Mouse (Mus musculus) liver, embryonic 14.5 days (tissue): ENCODE measurements around the gene Gm10271. TPM values are rescaled to one million over a fixed set of nuclear protein-coding genes. Genes with fewer than 3 reads are reported as not detected.

Experiments used
- ATAC-seq: fragments of 200-750 bp; cut with Nextera tagmentation; 2 replicates; pipeline ENCODE4 v1.8.0; 2017; ENCODE audit warnings: moderate number of reproducible peaks, mild to moderate bottlenecking, moderate library complexity; ENCODE audit not compliant: insufficient read depth
- DNase-seq, 3 experiments: peaks; one replicate each; pipeline ENCODE4 v3.0.0-alpha.2; 2012 to 2013; ENCODE audit warnings: low read depth in 3 of 3, low spot score in 3 of 3
- H3K27ac ChIP-seq: fragments of 300-500 bp; sonication (generic); 2 replicates; pipeline ENCODE4 v1.5.1; 2014; ENCODE audit warnings: moderate library complexity, mild to moderate bottlenecking, control low read depth, inconsistent platforms
- H3K27me3 ChIP-seq: fragments of 300-500 bp; sonication (generic); 2 replicates; pipeline ENCODE4 v1.6.1; 2014; ENCODE audit warnings: mild to moderate bottlenecking, low read length, moderate library complexity; ENCODE audit not compliant: control insufficient read depth, insufficient read depth
- H3K36me3 ChIP-seq: fragments of 300-500 bp; sonication (generic); replicated peaks from 2 replicates; pipeline ENCODE4 v1.6.1; 2014; ENCODE audit warnings: low read depth; ENCODE audit not compliant: control insufficient read depth, insufficient read depth
- H3K4me1 ChIP-seq, 2 experiments: fragments of 200-500 bp in 1 of 2; fragments of 300-500 bp in 1 of 2; sonication (generic) in 1 of 2; replicated peaks; 2 replicates each; pipeline ENCODE4 v1.6.1; 2012 to 2014; ENCODE audit warnings: antibody characterized with exemption in 1 of 2, inconsistent platforms in 1 of 2, low read length in 1 of 2; ENCODE audit not compliant: control insufficient read depth in 2 of 2, insufficient read depth in 2 of 2
- H3K4me2 ChIP-seq: fragments of 300-500 bp; sonication (generic); 2 replicates; pipeline ENCODE4 v1.6.1; 2014; ENCODE audit warnings: low read depth, mild to moderate bottlenecking, control low read depth, moderate library complexity
- H3K4me3 ChIP-seq, 2 experiments: fragments of 200-500 bp in 1 of 2; fragments of 300-500 bp in 1 of 2; sonication (generic) in 1 of 2; 2 replicates each; pipeline ENCODE4 v1.5.1; 2012 to 2014; ENCODE audit warnings: low read depth in 2 of 2, low read length in 2 of 2, mild to moderate bottlenecking in 2 of 2, control low read depth in 1 of 2, inconsistent platforms in 1 of 2, moderate library complexity in 1 of 2; ENCODE audit not compliant: insufficient read depth in 1 of 2
- H3K9ac ChIP-seq: fragments of 300-500 bp; sonication (generic); replicated peaks from 2 replicates; pipeline ENCODE4 v1.6.1; 2014; ENCODE audit warnings: mild to moderate bottlenecking, control low read depth, moderate library complexity
- H3K9me3 ChIP-seq: fragments of 300-500 bp; sonication (generic); 2 replicates; pipeline ENCODE4 v1.6.1; 2016; ENCODE audit warnings: low read length, mixed read lengths; ENCODE audit not compliant: control insufficient read depth
- CTCF ChIP-seq: IDR thresholded peaks from 2 replicates; pipeline ENCODE4 v1.5.1; 2016; ENCODE audit warnings: antibody characterized with exemption, low read depth, control low read depth
- EP300 ChIP-seq: IDR thresholded peaks from 2 replicates; pipeline ENCODE4 v1.6.1; 2016; ENCODE audit warnings: antibody characterized with exemption, low read depth
- WGBS: fragments of 180-500 bp; shearing (Covaris S2); extraction: QIAGEN DNeasy Blood & Tissue Kit; methylation state at CpG from one replicate; pipeline ENCODE4 v1.1.7; 2014; ENCODE audit not compliant: insufficient replicate concordance; 5-methylcytosine and 5-hydroxymethylcytosine counted together
- polyA plus RNA-seq, 2 experiments: library from polyadenylated mRNA; depleted of rRNA in 1 of 2; stranded (reverse) in 1 of 2; unstranded in 1 of 2; fragments of >200 nt; fragmentation: Nextera tagmentation in 1 of 2; extraction: Ambion mirVana in 1 of 2; gene quantifications; 2 replicates each; pipeline versions ENCODE4 v1.2.1 to v1.2.3; 2012 to 2014

Gm10271 gene
- polyA plus RNA-seq, 2 experiments, result not detected

DNA sequence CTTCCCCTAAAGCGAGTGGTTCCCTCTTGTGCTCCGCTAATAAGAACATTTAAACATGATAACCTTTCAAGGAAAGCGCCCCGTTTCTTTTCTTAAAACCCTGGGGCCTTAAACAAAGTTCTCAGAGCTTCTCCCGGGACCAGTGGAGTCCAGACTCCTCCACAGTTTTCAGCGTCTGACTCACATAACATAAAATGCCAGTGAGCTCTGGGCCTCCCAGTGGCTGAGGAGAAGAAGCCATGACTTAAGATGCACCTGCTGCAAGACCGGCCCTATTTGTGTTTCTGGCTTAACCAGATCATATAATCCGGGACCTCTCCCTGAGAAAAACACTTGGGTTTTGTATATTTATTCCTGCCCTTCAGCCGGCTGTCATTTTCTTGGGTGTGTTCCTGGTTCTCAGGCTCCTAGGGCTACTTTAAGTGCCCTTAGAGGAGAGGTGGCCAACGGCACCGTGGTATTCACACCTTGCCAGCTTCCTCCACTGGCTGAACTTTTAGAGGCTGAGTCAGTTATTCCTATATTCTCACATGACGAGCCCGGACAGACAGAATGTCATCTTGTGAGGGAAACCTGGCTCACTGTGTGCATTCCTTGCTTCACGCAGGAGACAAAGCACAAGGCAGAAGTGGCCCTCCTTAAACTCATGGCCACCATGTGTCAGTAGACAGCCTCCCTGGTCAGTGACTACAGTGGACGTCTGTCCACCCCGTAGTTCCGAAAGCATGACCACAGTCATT, 26.5 kb upstream of the Gm10271 start:
- Histone ChIP-seq H3K27ac (no peak overlapping the region), H3K4me2 (no peak overlapping the region), H3K4me3 (no peak overlapping the region), H3K36me3 (no peaks in the 10 kb centered on the region), H3K9ac (no peak overlapping the region), H3K27me3 (no peaks in the 10 kb centered on the region), H3K9me3 (no peaks in the 10 kb centered on the region), H3K4me1 (no peaks in the 10 kb centered on the region)
- DNase-seq, result no peak
- 73% methylated on average over 17 of the region's 17 CpGs for WGBS
- ATAC-seq, result no peak
- TF ChIP-seq CTCF, result no peak
- TF ChIP-seq EP300, result no peak

- TF ChIP-seq CTCF, result no peak
- TF ChIP-seq EP300, result no peak
- ATAC-seq (no peak), DNase-seq (no peak)
- no peaks in the 10 kb centered on the region for H3K27me3 ChIP-seq
- no peak overlapping the region for H3K4me3 ChIP-seq
- no peaks in the 10 kb centered on the region for H3K9me3 ChIP-seq
- no peaks in the 10 kb centered on the region for H3K4me1 ChIP-seq
- no peak overlapping the region for H3K27ac ChIP-seq
- WGBS, result 25% methylated on average over 6 of the region's 6 CpGs
- no peaks in the 10 kb centered on the region for H3K36me3 ChIP-seq
- no peak overlapping the region for H3K9ac ChIP-seq
- H3K4me2 ChIP-seq, result no peak overlapping the region
Observed at GRCm38 (mm10) chr10:116996236-116996600, 23.8 kb upstream of the Gm10271 start.

- no peak overlapping the region for H3K27ac ChIP-seq
- H3K27me3 ChIP-seq, result no peaks in the 10 kb centered on the region
- TF ChIP-seq EP300, result no peak
- TF ChIP-seq CTCF, result no peak
- H3K4me2 ChIP-seq, result no peak overlapping the region
- H3K9ac ChIP-seq, result no peak overlapping the region
- DNase-seq, result no peak
- H3K4me1 ChIP-seq, result no peaks in the 10 kb centered on the region
- no peak for ATAC-seq
- H3K4me3 ChIP-seq, result no peak overlapping the region
- no peaks in the 10 kb centered on the region for H3K9me3 ChIP-seq
- WGBS, result 45% methylated on average over 6 of the region's 6 CpGs
- no peaks in the 10 kb centered on the region for H3K36me3 ChIP-seq
Observed at GRCm38 (mm10) chr10:116995584-116996235, 23.3 kb upstream of the Gm10271 start.

DNA sequence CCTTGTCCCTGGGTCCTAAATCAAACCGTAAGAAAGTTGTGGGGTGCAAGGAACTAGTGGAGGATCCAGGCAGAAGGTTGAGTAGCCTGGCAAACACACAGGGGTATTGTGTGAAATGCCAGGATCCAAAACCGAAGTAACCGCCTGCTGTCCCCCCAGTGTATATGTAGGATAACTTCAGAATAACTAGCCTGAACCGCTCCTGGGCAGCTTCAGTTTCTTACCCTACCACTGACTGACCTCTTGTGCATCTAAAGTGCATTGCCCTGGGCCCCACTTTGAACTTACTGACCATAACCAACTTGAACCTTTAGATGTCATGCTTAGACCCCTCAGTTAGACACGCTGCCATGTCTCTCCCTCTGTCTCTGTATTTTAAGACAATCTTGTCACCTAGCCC, 22.8 kb upstream of the Gm10271 start:
- H3K4me3 ChIP-seq, result no peak overlapping the region
- ATAC-seq (no peak), DNase-seq (no peak)
- H3K9me3 ChIP-seq, result no peaks in the 10 kb centered on the region
- H3K9ac ChIP-seq, result no peak overlapping the region
- no peaks in the 10 kb centered on the region for H3K36me3 ChIP-seq
- no peaks in the 10 kb centered on the region for H3K4me1 ChIP-seq
- H3K27ac ChIP-seq, result no peak overlapping the region
- 60% methylated on average over 5 of the region's 5 CpGs for WGBS
- H3K27me3 ChIP-seq, result no peaks in the 10 kb centered on the region
- no peak for TF ChIP-seq EP300
- TF ChIP-seq CTCF, result no peak
- H3K4me2 ChIP-seq, result no peak overlapping the region

- TF ChIP-seq CTCF (no peak), EP300 (no peak)
- ATAC-seq (no peak), DNase-seq (no peak)
- Histone ChIP-seq H3K27ac (no peak overlapping the region), H3K4me1 (no peaks in the 10 kb centered on the region), H3K27me3 (no peaks in the 10 kb centered on the region), H3K9me3 (no peaks in the 10 kb centered on the region), H3K4me3 (no peak overlapping the region), H3K4me2 (no peak overlapping the region), H3K9ac (no peak overlapping the region), H3K36me3 (no peaks in the 10 kb centered on the region)
- 67% methylated on average over 8 of the region's 8 CpGs for WGBS
Observed at GRCm38 (mm10) chr10:116993971-116994370, 21.6 kb upstream of the Gm10271 start.
